Mouse (Mus musculus): Measurements from ENCODE around the gene Agpat4.
"Not testable (repeated sequence)": the region's sequence is repeated elsewhere in the genome, so short reads cannot be mapped to it uniquely, and the experiment has no call there.

DNA sequence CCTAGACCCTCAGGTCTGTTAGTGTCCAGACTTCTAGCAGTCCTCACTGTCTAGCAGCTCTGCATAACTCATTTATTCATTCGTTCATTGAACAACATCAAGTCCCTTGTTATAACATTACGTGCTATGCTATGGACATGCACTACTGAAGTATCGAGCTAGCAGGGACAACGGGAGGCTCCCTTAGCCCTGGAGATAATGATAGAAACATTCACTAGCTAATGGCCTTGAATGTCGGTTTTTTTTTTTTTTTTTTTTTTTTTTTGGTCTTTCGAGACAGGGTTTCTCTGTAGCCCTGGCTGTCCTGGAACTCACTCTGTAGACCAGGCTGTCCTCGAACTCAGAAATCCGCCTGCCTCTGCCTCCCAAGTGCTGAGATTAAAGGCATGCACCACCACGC, 3.8 kb downstream of the Agpat4 start:
- not testable (repeated sequence) for TF ChIP-seq POLR2A, CTCF (IDR thresholded peaks at IDR 0.05; ENCODE audit: extremely low read depth, insufficient read depth, low read length)
